Mouse (Mus musculus) cerebellum, adult 11 months (tissue): Measurements from ENCODE around the gene Hivep2.

Experiments
- DNase-seq: peaks from one replicate; pipeline ENCODE4 v3.0.0; 2022

Gene Hivep2

GRCm38 (mm10) chr10:14174124-14174523 is 208.2 kb downstream of the Hivep2 start:
- no peak for DNase-seq

- peak; percentile 29 for DNase-seq
Observed at GRCm38 (mm10) chr10:14179424-14180339, 213.8 kb downstream of the Hivep2 start.

GRCm38 (mm10) chr10:14186352-14186976 is 220.6 kb downstream of the Hivep2 start:
- DNase-seq = no peak

- DNase-seq = no peak
Observed at GRCm38 (mm10) chr10:14189050-14189449, 223.2 kb downstream of the Hivep2 start.

GRCm38 (mm10) chr10:14191202-14191601 is 225.3 kb downstream of the Hivep2 start:
- peak; percentile 12 for DNase-seq

GRCm38 (mm10) chr10:14192156-14192555 is 226.3 kb downstream of the Hivep2 start:
- no peak for DNase-seq

GRCm38 (mm10) chr10:14193702-14194101 is 227.8 kb downstream of the Hivep2 start:
- DNase-seq = no peak

GRCm38 (mm10) chr10:14195778-14196650 is 230.1 kb downstream of the Hivep2 start:
- no peak for DNase-seq

GRCm38 (mm10) chr10:14196785-14197184 is 230.9 kb downstream of the Hivep2 start:
- no peak for DNase-seq

GRCm38 (mm10) chr10:14197261-14197660 is 231.4 kb downstream of the Hivep2 start:
- DNase-seq = no peak

GRCm38 (mm10) chr10:14199332-14199731 is 233.5 kb downstream of the Hivep2 start:
- no peak for DNase-seq

- DNase-seq = peak; percentile 63
Observed at GRCm38 (mm10) chr10:14200310-14200709, 234.4 kb downstream of the Hivep2 start.
